Mouse (Mus musculus) mouse trophoblast stem cell (cell line): Measurements from ENCODE around the gene Zdhhc7.

ENCODE experiments used
- in situ Hi-C, 2 experiments: fragments of 300-500 bp; cut with MseI, MboI; formaldehyde crosslinking; loops; 2 replicates in 1 of 2; 3 replicates in 1 of 2; pipeline ENCODE4 v1.15.1; 2025

The Zdhhc7 gene

DNA sequence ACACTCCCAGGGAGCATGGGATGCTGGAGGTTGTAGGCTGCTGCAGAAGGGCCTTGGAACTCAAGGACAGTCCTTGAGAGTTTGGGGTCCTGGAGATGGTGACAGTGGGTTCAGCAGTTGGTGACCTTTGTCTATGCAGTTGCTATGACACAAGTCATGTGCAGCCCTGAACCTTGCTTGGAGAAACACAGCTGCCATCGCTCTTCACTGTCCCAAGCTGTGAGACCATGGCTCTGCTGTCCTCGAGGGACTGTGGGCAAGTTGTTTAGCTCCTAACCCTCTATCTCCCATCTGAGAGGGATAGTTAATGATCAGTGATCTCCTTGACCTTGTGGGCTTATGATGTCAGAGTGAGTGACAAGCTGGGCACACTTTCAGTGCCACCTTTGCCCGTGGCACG lies 64.7 kb downstream of the Zdhhc7 start:
- in situ Hi-C loops, result no loop called here

DNA sequence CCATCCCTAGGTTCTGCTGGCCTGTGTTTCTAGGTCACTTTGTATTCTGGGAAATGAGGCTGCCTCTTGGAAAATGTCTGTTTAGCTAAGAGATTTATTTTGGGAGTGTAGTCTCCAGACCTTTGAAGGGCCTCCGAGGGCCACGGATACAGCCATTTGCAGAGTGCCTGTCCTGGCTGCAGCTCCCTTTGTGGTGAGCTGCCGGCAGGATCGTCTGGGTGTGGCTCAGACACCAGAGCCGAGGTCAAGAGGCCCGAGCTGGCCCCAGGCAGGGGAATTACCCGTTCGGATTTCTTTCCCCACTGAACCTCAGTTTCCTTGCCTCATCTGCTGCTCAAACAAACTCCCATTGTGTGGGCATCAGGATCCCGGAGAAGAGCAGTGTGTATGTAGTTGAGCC lies 65.2 kb downstream of the Zdhhc7 start:
- in situ Hi-C loops, result no loop called here

DNA sequence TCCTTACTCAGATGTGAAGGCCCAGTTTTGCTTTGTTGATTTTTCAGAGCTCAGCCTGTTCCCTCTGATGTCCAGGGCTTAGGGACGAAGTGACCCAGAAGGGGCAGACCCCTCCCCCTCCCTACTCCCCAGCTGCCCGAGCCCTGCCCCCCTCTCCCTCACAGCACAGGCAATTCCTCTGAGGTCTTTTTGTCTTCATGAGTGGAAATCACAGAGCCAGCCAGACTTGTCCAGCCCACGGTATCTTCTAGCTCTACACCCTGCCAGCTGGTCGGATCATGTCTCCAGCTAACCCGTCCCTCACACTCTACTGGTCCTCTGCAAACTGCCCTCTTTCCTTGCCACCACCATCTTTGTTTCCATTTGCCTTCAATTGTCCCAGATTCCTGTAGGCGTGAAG lies 66.8 kb downstream of the Zdhhc7 start:
- in situ Hi-C loops, result no loop called here

DNA sequence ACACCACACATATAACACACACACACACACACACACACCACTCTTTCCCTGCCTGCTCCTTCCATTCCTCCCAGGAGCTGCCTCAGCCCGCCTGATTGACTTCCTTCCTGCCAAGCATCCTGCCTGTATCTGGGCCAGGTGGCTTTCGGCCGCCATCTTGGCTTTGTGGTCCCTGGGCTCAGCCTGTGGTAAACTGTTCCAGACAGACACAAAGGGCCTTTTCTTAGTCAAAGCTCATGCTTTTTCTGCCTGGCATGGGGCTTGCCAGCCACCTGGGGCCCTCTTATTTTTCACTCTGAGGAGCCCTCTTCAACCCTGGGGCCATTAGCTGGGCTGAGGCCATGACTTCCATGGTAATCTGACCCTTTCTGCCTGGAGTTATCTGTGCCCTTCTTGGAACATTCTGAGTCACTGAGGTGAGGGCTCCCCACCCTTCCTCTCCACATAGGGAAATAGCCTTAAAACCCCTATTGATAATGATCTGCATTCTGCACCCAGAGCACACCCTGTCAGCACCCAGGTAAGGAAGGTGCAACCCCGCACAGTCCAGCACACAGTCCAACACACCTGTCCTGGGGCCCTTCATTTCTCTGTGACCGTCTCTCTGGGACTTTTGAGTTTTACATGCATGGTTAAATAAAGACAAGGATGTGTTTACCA lies 68.6 kb downstream of the Zdhhc7 start:
- in situ Hi-C loops, result no loop called here
